Mouse (Mus musculus) cerebellum, adult 2 months (tissue): Measurements from ENCODE around the gene Dock2.

ENCODE experiments used
- CTCF ChIP-seq: fragments of 200-500 bp; IDR thresholded peaks from 2 replicates; pipeline ENCODE4 v1.5.1; 2011; ENCODE audit warnings: low read depth, mild to moderate bottlenecking, control low read depth, low read length, moderate library complexity, borderline replicate concordance; ENCODE audit not compliant: insufficient read depth
- POLR2A ChIP-seq: fragments of 200-500 bp; IDR thresholded peaks from 2 replicates; pipeline ENCODE4 v1.6.1; 2011; ENCODE audit warnings: low read length, control low read depth, borderline replicate concordance; ENCODE audit not compliant: insufficient read depth

DNA sequence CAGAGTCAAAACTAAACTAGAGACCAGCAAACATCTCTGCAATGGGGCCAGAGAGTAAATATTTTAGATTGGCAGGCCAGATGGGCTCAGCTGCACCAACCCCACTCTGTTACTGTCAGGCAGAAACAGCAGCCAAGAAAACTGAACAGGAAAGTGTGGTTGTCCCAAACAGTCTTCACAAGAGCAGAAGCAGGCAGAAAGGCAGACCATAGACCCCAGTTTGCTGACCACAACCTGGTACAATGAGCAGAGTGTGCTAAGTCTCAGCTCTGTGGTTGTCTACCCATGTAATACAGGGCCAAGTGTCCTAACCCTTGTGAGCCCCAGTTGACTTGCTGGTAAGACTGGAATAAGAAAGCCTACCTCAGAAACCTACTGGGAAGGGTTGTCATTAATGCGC, 543.4 kb downstream of the Dock2 start:
- TF ChIP-seq CTCF (no peak), POLR2A (no peak)
